Comparison of ENCODE assay signal across 19 mouse cellular contexts in the genomic region with DNA sequence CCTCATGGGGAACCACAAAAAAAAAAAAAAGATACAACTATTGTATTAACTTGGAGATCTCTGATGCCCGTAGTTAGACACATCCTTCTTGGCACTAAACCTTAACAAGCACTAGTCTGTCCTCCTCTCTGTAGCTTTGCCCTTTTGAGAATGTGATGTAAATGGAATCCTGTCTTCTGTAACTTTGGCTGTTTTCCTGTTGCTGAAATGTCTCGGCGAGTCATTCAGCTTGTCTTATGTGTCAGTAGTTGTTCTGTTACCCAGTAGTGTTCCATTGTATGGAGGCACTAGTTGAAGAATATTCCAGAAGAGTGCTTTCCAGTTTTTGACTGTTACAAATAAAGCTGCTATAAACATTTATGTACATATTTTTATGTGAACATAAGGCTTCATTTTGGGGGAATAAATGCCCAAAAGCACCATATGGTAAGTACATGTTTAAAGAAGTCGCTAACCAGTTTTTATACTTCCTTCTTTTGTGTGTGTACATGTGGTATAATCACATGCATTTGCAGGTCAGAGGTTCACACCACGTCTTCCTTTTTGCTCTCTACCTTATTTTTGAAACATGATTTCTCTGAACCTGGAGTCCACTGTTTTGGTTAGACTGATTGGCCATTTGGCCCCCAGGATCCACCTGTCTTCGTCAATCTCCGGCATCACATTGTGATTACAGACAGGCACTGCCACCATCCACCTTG. TPM values are rescaled to one million over a fixed set of nuclear protein-coding genes. Genes with fewer than 3 reads are reported as not detected.
A peak's percentile ranks its signal among the peaks of the same experiment; 100 is the strongest.
DNase-seq lines count a peak whose midpoint lies in the region; ATAC-seq lines count a peak whose summit lies in the region.
"Had no signal": no experiment of that assay in that cellular context is flagged by ENCODE, and none has a peak within 500 bp of the region (broad histone marks: within the 10 kb centered on the region; RNA-seq: fewer than 3 reads in every experiment).

No protein-coding gene starts in this region.

- DNase-seq in 416B (ENCODE audit: low read depth) (peak; percentile 62), adipocyte (ENCODE audit: low spot score) (peak; percentile 53)
- no peak for DNase-seq in heart, adult 18-20 months
- DNase-seq in adrenal gland, adult (ENCODE audit: inconsistent age in 2 of 2, low spot score in 1 of 2), result no peak
- DNase-seq in frontal cortex, postnatal 25 days (ENCODE audit: low spot score in 2 of 2), result no peak
- DNase-seq: adrenal gland, adult 8-10 months; adrenal gland, postnatal 36 days; B cell, adult 2 months; cerebellum, adult 11 months; cerebellum, adult 8-10 months; cerebellum, postnatal 25 days; forebrain, postnatal 0 days; gastrocnemius, postnatal 14 days; heart, postnatal 36 days had no signal

- peak; percentile 76 for ATAC-seq in megakaryocyte, adult 5-6 weeks (ENCODE audit: poor library complexity, severe bottlenecking)
- ATAC-seq: activated CD4-positive, CD25-positive, alpha-beta regulatory T cell, adult 4 months; CD4-positive, CD25-positive, alpha-beta regulatory T cell, adult 4 months; forebrain, postnatal 0 days; intestine, embryonic 16.5 days; Patski had no signal

RNA-seq across cellular contexts. Expression of gene Tent4b, which starts 8.3 kb away (rescaled TPM):
- total RNA-seq in megakaryocyte, adult 5-6 weeks (2015), result 30.2 and 40.9 TPM in 2 replicates
- 36.6 and 40.6 TPM in 2 replicates for total RNA-seq in megakaryocyte, adult 5-6 weeks (2017)
- 10 to 100 TPM; 17.6 to 19.3 TPM for total RNA-seq in heart, adult 18-20 months (2021)

Comparison
In these comparisons a context has a peak if more than half of its experiments do, and no peak if none do; other contexts are left out.
1. DNase-seq: peak in 416B (single experiment) and adipocyte (single experiment); none in heart, adult 18-20 months (0 of 2), adrenal gland, adult (0 of 2) and frontal cortex, postnatal 25 days (0 of 2).